Mouse (Mus musculus): ENCODE data around the gene Rnf145. TPM values are rescaled to one million over a fixed set of nuclear protein-coding genes. Genes with fewer than 3 reads are reported as not detected.
A peak's percentile ranks its signal among the peaks of the same experiment; 100 is the strongest.

Gene Rnf145
- polyA plus RNA-seq, 1 experiment = 56.2 TPM

DNA sequence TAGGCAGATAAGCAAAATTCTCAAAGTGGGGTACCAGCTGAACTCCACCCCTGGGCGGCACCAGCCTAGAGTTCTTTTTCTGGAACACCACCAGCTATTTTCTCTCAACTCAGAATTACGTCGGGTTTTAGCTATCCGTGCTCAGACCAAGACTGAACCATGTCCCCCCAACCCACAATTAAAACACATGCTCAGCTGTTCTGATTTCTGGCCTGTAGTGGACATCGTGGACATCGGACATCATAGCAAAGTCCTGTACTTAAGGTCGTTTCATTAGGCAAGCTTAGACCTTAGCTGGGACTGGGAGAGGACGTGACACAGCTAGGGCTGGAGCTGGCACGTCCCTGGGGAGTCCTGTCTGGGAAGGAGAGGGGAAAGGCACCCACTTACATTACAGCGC, 93.4 kb downstream of the Rnf145 start:
- Histone ChIP-seq H3K27me3 (ENCODE audit: control insufficient read depth, insufficient read depth, low read length, poor library complexity, severe bottlenecking) (peaks cover 18% of the 10 kb centered on the region), H3K9ac (ENCODE audit: low read depth, poor library complexity, severe bottlenecking) (no peak overlapping the region), H3K36me3 (ENCODE audit: control insufficient read depth, insufficient read depth, low read length, poor library complexity, severe bottlenecking) (no peaks in the 10 kb centered on the region), H3K4me3 (ENCODE audit: low read depth, low read length) (no peak overlapping the region), H3K4me1 (ENCODE audit: control insufficient read depth, insufficient read depth, low read length) (no peaks in the 10 kb centered on the region), H3K27ac (ENCODE audit: insufficient read depth, low read length) (no peak overlapping the region), H3K9me3 (replicated peaks; ENCODE audit: control insufficient read depth, insufficient read depth, low read length, poor library complexity, severe bottlenecking) (no peaks in the 10 kb centered on the region)
- TF ChIP-seq POLR2A (IDR thresholded peaks at IDR 0.05; ENCODE audit: insufficient read depth, low read length) = no peak
- no peak for TF ChIP-seq CTCF (IDR thresholded peaks at IDR 0.05; ENCODE audit: low read depth, low read length)

DNA sequence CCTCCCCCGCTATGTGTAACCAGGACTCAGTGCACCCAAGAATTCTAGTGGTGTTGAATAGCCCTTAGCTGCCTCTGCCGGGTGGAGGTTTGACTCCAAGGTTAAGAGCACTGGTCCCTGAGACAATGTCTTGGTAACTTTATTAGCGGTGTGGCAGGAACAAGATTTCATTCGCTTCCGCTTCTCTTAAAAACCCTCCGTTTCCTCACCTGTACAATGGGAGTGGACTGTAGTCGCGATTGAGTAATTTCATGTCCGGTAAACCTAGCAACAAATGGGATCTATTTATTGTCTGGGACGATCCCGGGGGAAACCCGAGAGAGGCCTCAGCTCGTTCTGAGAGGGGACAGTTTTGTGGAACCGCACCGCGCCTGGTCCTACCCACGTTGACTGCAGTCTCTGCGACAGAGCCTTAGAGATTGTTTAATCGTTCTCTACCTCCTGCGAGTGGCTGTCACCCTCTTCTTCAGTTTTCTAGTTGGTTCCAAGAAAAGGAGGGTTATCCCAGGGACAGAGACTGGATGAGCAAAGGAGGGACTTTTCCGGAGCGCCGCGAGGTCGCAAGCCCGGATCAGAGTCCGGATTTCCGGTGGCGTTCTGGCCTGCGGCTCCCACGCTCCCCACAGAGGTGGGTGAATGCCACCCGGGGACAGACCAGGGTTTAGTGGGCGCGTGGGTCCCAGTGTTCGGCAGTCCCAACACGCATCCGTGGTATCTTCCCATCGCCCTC, 94.1 kb downstream of the Rnf145 start:
- H3K27me3 ChIP-seq (ENCODE audit: control insufficient read depth, insufficient read depth, low read length, poor library complexity, severe bottlenecking) = peaks cover 18% of the 10 kb centered on the region
- peak overlapping the region; percentile 36; the same call in 1 of the 2 replicates for H3K9ac ChIP-seq (ENCODE audit: low read depth, poor library complexity, severe bottlenecking)
- peak overlapping the region; percentile 48 for H3K4me3 ChIP-seq (ENCODE audit: low read depth, low read length)
- no peak overlapping the region for H3K27ac ChIP-seq (ENCODE audit: insufficient read depth, low read length)
- H3K36me3 ChIP-seq (ENCODE audit: control insufficient read depth, insufficient read depth, low read length, poor library complexity, severe bottlenecking) = no peaks in the 10 kb centered on the region
- H3K9me3 ChIP-seq (replicated peaks; ENCODE audit: control insufficient read depth, insufficient read depth, low read length, poor library complexity, severe bottlenecking) = no peaks in the 10 kb centered on the region
- TF ChIP-seq CTCF (IDR thresholded peaks at IDR 0.05; ENCODE audit: low read depth, low read length) = no peak
- TF ChIP-seq EP300 (IDR thresholded peaks at IDR 0.05; ENCODE audit: insufficient read depth, low read depth, low read length) = no peak
- TF ChIP-seq POLR2A (IDR thresholded peaks at IDR 0.05; ENCODE audit: insufficient read depth, low read length) = no peak
- H3K4me1 ChIP-seq (ENCODE audit: control insufficient read depth, insufficient read depth, low read length) = no peaks in the 10 kb centered on the region

DNA sequence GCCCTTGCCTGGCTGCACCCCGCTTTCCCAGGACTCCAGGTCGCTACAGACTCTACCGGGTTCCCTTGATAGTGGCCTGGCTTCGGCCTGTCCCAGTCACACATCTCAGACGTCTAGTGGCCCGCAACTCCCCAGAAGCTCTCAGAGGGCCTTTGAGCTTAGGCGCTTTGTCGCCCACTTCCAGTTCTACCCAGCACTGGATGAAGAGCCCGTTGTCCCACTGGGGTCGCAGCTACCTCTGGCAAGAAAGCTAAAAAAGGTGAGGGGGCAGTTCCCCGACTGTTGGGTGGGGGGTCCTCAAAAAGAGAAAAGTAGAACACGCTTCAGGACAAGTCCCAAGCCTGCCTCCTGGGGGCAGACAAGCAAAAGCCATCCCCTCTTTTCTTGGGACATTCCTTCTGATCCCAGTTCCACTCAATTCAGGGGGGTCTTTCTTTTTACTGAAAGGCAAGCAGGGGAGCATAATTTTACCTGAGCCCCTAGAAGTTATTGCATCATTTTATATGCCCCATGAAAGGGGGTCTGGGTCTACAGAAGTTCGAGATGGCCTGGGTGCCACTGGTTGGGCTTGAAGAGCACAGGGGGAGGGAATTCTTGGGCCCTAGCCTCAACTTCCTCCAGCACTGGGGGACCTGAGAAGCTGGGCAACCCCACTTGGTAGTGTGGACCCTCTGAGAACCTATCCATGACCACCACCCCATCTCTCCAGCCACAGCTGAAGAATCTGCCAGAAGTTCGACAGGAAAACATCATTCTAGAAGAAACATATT, 94.8 kb downstream of the Rnf145 start:
- Histone ChIP-seq H3K9me3 (replicated peaks; ENCODE audit: control insufficient read depth, insufficient read depth, low read length, poor library complexity, severe bottlenecking) (no peaks in the 10 kb centered on the region), H3K27me3 (ENCODE audit: control insufficient read depth, insufficient read depth, low read length, poor library complexity, severe bottlenecking) (peaks cover 18% of the 10 kb centered on the region), H3K4me3 (ENCODE audit: low read depth, low read length) (peak overlapping the region; percentile 48; the same call in 1 of the 2 replicates), H3K27ac (ENCODE audit: insufficient read depth, low read length) (no peak overlapping the region), H3K4me1 (ENCODE audit: control insufficient read depth, insufficient read depth, low read length) (no peaks in the 10 kb centered on the region), H3K9ac (ENCODE audit: low read depth, poor library complexity, severe bottlenecking) (peak overlapping the region; percentile 36; the same call in 1 of the 2 replicates), H3K36me3 (ENCODE audit: control insufficient read depth, insufficient read depth, low read length, poor library complexity, severe bottlenecking) (no peaks in the 10 kb centered on the region)
- TF ChIP-seq CTCF (IDR thresholded peaks at IDR 0.05; ENCODE audit: low read depth, low read length) (peak; percentile 49), POLR2A (IDR thresholded peaks at IDR 0.05; ENCODE audit: insufficient read depth, low read length) (no peak)

Other genes starting within 250 kb of the Rnf145 start
- gene Il12b, start 118.9 kb upstream of the Rnf145 start, polyA plus RNA-seq (2011; ENCODE audit: insufficient read depth, insufficient read length, low read depth, missing spikeins) = not detected in 2 replicates
- 66.9 and 68.8 TPM in 2 replicates for gene Ublcp1, start 48.5 kb upstream of the Rnf145 start, polyA plus RNA-seq (2011; ENCODE audit: insufficient read depth, insufficient read length, low read depth, missing spikeins)
- 0.93 and 2.3 TPM in 2 replicates for gene Ebf1, start 98.4 kb downstream of the Rnf145 start, polyA plus RNA-seq (2011; ENCODE audit: insufficient read depth, insufficient read length, low read depth, missing spikeins)

Measured in ES-Bruce4 (cell line).